Mouse (Mus musculus) ovary, adult 2 months (tissue): ENCODE data around the gene Gm4175. TPM values are rescaled to one million over a fixed set of nuclear protein-coding genes. Genes with fewer than 3 reads are reported as not detected.

Source experiments
- polyA plus RNA-seq: library from polyadenylated mRNA; depleted of rRNA; stranded (reverse); fragments of >200 nt; gene quantifications from 2 replicates; pipeline ENCODE4 v1.2.3, GENCODE M21; 2012; rRNA removed

Gm4175 gene
- not detected in 2 replicates for polyA plus RNA-seq

GRCm38 (mm10) chr7:21761375-21761774, at the start of gene Gm4175:
TSS of gene Gm4175 (minus strand) at chr7:21761475.

GRCm38 (mm10) chr7:21796628-21797027, 35.4 kb upstream of the Gm4175 start, which contains the start of gene Gm4177:
TSS of gene Gm4177 (minus strand) at chr7:21796728.

Other genes starting within 250 kb of the Gm4175 start
- not detected in 2 replicates for gene Vmn1r130, start 249.7 kb downstream of the Gm4175 start, polyA plus RNA-seq
- gene Vmn1r131, start 215.4 kb downstream of the Gm4175 start, polyA plus RNA-seq: not detected in 2 replicates
- gene Vmn1r132, start 147.4 kb downstream of the Gm4175 start, polyA plus RNA-seq: not detected in 2 replicates
- gene Gm4177, start 35.3 kb upstream of the Gm4175 start, polyA plus RNA-seq: not detected in 2 replicates
- not detected in 2 replicates for gene Vmn1r135, start 70.9 kb upstream of the Gm4175 start, polyA plus RNA-seq
- not detected in 2 replicates for gene Gm5725, start 82.8 kb upstream of the Gm4175 start, polyA plus RNA-seq
- not detected in 2 replicates for gene Gm5891, start 159.8 kb upstream of the Gm4175 start, polyA plus RNA-seq
- gene Vmn1r137, start 233.1 kb upstream of the Gm4175 start, polyA plus RNA-seq: not detected in 2 replicates